Mouse (Mus musculus) megakaryocyte, embryonic 14.5 days (primary cell): ENCODE data around the gene Erich6b. TPM values are rescaled to one million over a fixed set of nuclear protein-coding genes. Genes with fewer than 3 reads are reported as not detected.

Experiments
- H3K27me3 ChIP-seq: replicated peaks from 2 replicates; pipeline ENCODE3; 2012; ENCODE audit warnings: inconsistent platforms
- H3K36me3 ChIP-seq: replicated peaks from 2 replicates; pipeline ENCODE3; 2012; ENCODE audit warnings: low read length, inconsistent platforms, mixed read lengths
- H3K4me1 ChIP-seq: 2 replicates; pipeline ENCODE4 v1.6.1; 2012; ENCODE audit warnings: inconsistent platforms
- H3K4me3 ChIP-seq: replicated peaks from 2 replicates; pipeline ENCODE3; 2012; ENCODE audit warnings: moderate library complexity, mild to moderate bottlenecking, inconsistent platforms
- H3K9me3 ChIP-seq: 2 replicates; pipeline ENCODE4 v1.6.1; 2012; ENCODE audit warnings: inconsistent platforms
- FLI1 ChIP-seq: IDR thresholded peaks from 2 replicates; pipeline ENCODE4 v1.6.1; 2012; ENCODE audit warnings: low read length, inconsistent platforms, mixed read lengths
- GATA1 ChIP-seq: IDR thresholded peaks from 3 replicates; pipeline ENCODE4 v1.6.1; 2012; ENCODE audit warnings: mixed read lengths, low read length, inconsistent platforms, borderline replicate concordance
- polyA plus RNA-seq: library from polyadenylated mRNA; stranded (reverse); fragments of >175 nt; gene quantifications from 2 replicates; pipeline ENCODE4 v1.2.3, GENCODE M21; 2012; ENCODE audit warnings: low replicate concordance; ENCODE audit not compliant: insufficient read depth

Gene Erich6b
- polyA plus RNA-seq, result not detected in 2 replicates

DNA sequence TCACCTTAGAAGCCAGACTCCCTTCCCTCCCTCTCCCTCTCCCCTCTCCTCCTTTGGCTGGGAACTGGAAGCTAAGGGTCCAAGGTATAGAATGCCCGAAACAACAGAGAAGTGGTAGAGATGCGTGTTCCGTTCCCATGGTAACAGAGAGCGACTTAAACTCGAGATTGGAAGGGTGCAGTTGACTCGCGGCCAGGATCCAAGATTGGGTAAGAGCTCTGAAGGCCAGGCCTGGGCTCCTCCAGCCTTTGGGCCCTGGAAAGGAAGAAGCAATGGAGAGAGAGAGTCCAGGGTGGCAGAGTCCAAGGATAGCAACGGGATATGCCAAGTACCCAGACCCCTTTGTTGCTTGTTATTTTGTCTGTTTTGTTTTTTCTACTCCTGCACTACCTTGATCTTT, at the start of gene Erich6b:
Erich6b (plus strand) TSS at position 180 of the 400 bp plus-strand sequence.
- Histone ChIP-seq H3K27me3 (peaks cover 7% of the 10 kb centered on the region), H3K4me3 (no peak within 1 kb of the TSS), H3K36me3 (no peaks in the 10 kb centered on the region), H3K9me3 (peaks cover 22% of the 10 kb centered on the region), H3K4me1 (no peaks in the 10 kb centered on the region)
- TF ChIP-seq GATA1, result no peak
- TF ChIP-seq FLI1, result no peak

DNA sequence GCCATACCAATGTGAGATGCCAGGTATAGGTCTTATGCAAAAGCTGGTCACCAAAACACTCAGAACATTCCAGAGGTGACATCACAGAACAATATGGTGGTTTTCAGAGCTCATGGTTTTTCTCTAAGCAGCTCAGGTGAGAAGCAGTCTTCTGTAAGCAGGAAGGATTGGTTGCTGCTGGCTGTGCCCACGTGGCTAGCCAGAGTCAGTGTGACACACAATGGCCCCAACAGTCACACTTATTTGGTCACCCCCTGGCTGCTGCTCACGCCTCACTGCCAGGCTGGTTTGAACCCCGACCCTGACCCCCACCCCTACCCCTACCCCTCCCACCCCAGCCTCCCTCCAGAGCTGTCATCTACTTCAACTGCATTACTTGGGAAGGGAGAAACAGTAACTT, 49.1 kb upstream of the Erich6b start, which contains the start of gene Spert:
Spert (minus strand) TSS at position 139 of the 400 bp plus-strand sequence.
- H3K27me3 ChIP-seq, result peaks cover 2% of the 10 kb centered on the region
- H3K4me3 ChIP-seq, result no peak within 1 kb of the TSS
- H3K9me3 ChIP-seq, result peaks cover 3% of the 10 kb centered on the region; the same call in 1 of the 2 replicates
- H3K4me1 ChIP-seq, result no peaks in the 10 kb centered on the region
- TF ChIP-seq FLI1 (no peak), GATA1 (no peak)
- no peaks in the 10 kb centered on the region for H3K36me3 ChIP-seq

DNA sequence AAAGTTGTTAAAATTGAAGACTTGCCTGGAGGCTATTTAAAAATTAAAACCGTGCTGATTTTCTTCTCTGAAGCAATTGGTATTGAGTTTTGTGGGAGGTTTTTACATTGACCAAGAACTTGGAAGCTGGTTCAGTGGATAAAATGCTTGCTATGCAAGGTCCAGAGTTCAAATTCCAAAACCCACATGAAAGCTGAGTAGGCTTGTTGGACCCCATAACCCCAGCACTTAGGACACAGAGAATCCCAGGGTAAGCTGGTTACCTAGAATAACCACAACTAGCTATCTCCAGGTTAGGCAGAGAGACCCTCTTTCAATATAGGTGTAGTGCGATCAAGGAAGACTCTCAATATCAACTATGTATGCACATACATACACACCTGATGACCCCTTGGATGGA, 32.9 kb upstream of the Erich6b start:
- Histone ChIP-seq H3K36me3 (no peaks in the 10 kb centered on the region), H3K4me3 (no peak overlapping the region), H3K4me1 (no peaks in the 10 kb centered on the region), H3K27me3 (peaks cover 2% of the 10 kb centered on the region), H3K9me3 (peaks cover 6% of the 10 kb centered on the region)
- TF ChIP-seq GATA1 (no peak), FLI1 (no peak)

DNA sequence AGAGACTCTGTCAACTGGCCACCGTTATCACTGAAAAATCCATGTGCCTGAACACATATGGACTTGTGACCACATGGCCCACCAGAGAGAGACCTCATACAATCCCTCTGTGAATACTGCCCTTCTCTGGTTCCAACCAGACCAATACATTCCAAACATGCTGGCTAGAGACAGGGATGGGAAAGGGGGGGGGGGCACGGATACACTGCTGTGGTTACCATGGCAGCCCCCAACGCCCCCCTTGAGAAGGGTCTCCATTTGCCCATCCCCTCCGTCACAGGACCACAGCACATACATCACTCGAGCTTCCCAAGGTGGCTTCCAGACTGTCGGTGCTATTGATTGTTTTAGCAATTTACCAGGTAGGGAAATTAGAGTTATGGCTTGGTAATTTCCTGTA, 25.7 kb upstream of the Erich6b start:
- TF ChIP-seq GATA1 (no peak), FLI1 (no peak)
- H3K4me1 ChIP-seq, result no peaks in the 10 kb centered on the region

DNA sequence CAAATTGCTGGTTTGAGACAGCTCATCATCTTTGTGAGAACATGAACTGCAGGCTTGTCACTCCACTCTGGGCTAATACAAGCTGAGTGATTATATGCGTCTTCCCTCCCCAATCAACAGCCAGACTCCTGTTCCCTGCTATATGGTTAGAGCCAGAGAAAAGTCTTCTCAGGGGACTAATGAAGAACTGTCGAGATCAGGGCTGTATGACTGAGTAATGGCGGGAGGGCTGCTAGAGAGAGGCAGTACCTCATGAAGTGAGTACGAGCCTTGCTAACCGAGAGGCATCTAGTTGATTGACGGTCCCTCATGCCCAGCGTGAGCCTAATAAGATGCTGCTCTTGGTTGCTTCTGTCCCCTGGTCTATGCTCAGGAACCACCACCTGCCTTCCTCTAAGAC, 19.1 kb upstream of the Erich6b start:
- no peak for TF ChIP-seq FLI1
- no peak for TF ChIP-seq GATA1
- Histone ChIP-seq H3K4me1 (no peaks in the 10 kb centered on the region), H3K27me3 (peaks cover 6% of the 10 kb centered on the region), H3K9me3 (no peaks in the 10 kb centered on the region), H3K36me3 (no peaks in the 10 kb centered on the region), H3K4me3 (no peak overlapping the region)

More for the DNA sequence above, 25.7 kb upstream of the Erich6b start:
- Histone ChIP-seq H3K4me3 (no peak overlapping the region), H3K27me3 (peaks cover 8% of the 10 kb centered on the region), H3K9me3 (no peaks in the 10 kb centered on the region), H3K36me3 (no peaks in the 10 kb centered on the region)

DNA sequence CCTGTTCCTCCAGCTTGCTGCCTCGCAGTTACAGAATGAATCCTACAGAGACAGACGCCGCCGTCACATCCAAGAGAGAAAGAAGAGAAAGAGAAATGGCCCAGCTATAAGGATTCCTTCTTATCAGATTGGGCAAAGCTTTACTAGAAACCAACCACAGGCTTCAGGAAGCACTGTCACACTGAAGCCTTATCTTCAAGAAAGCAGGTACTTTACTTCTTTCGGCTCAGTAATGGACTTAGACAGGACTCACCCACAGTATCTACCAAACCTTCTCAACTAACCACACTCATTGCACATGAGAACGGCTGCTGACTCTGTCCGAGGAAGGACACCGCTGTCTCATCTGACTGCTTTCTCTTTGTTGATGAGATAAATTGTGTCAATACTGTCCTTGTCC, 13.2 kb upstream of the Erich6b start:
- Histone ChIP-seq H3K4me3 (peak overlapping the region; percentile 68), H3K4me1 (0 out of 2 replicates have a peak, but pooled peaks cover 4% of the 10 kb centered on the region), H3K27me3 (peaks cover under 1% of the 10 kb centered on the region), H3K36me3 (no peaks in the 10 kb centered on the region), H3K9me3 (no peaks in the 10 kb centered on the region)
- no peak for TF ChIP-seq GATA1
- no peak for TF ChIP-seq FLI1

DNA sequence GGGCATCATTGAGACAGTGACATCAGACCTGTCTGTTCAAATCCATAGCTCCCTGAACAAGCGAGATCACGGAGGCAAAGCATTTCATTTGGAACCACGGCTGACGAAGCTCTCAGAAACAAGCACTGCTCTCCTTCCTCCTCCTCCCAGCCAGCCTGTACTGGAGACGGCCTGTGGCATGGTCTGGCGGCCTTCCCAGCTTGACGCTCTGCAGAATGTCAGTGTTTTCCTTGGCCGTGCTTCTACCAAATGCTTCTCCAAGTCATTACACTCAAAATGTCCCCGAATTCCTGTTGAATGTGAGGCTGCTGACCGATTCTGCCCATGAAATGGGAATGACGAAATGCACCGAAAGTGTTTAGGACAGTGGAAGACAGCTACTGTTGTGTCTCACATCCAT, 6.7 kb upstream of the Erich6b start:
- no peak for TF ChIP-seq GATA1
- no peak for TF ChIP-seq FLI1
- Histone ChIP-seq H3K4me1 (no peaks in the 10 kb centered on the region; the same call in 1 of the 2 replicates), H3K9me3 (no peaks in the 10 kb centered on the region), H3K36me3 (no peaks in the 10 kb centered on the region), H3K27me3 (peaks cover 9% of the 10 kb centered on the region), H3K4me3 (no peak overlapping the region)

DNA sequence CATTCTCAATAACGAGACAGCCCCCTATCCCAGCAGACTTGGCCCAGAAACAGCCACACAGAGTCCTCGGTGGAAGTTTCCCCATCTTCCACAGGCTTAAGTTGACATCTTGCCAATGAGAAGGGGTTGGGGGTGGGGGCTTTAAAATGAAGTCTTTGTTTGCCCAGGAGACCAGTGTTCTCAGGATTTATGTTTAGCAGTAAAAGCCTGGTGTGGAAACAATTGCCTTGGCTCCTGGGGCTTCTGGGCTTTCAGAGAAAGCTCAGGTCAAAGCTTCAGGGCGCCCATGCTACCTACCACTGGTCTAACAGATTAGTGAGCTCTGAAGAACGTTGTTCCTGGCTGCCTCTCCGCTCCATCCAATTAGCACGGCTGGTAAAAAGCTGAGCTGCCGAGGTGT, 6.0 kb upstream of the Erich6b start:
- no peak overlapping the region for H3K4me3 ChIP-seq
- no peaks in the 10 kb centered on the region for H3K9me3 ChIP-seq
- no peaks in the 10 kb centered on the region; the same call in 1 of the 2 replicates for H3K4me1 ChIP-seq
- no peaks in the 10 kb centered on the region for H3K36me3 ChIP-seq
- no peak for TF ChIP-seq GATA1
- TF ChIP-seq FLI1, result no peak
- peaks cover 9% of the 10 kb centered on the region for H3K27me3 ChIP-seq

DNA sequence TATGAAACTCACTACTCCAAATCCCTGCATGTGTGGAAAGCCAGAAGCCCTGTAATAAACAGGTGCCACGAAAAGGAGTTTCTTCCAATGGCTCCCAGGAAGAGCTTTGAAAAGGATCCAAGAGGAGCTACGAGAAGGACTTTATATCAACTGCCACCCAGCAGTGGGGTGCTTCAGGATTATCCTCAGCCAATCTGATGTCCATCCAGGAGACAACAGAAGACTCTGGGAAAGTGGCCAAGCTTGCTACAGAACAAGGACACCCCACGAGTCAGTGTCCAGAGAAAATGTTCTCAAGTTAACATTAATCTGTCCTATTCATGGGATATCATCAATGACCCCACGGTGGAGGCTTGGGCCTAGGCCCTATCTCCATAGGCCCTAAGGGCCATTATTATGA, 4.4 kb upstream of the Erich6b start:
- H3K4me3 ChIP-seq, result no peak overlapping the region
- H3K4me1 ChIP-seq, result no peaks in the 10 kb centered on the region; the same call in 1 of the 2 replicates
- peaks cover 4% of the 10 kb centered on the region; the same call in 1 of the 2 replicates for H3K9me3 ChIP-seq
- H3K36me3 ChIP-seq, result no peaks in the 10 kb centered on the region
- TF ChIP-seq FLI1 (no peak), GATA1 (no peak)
- H3K27me3 ChIP-seq, result peaks cover 9% of the 10 kb centered on the region

DNA sequence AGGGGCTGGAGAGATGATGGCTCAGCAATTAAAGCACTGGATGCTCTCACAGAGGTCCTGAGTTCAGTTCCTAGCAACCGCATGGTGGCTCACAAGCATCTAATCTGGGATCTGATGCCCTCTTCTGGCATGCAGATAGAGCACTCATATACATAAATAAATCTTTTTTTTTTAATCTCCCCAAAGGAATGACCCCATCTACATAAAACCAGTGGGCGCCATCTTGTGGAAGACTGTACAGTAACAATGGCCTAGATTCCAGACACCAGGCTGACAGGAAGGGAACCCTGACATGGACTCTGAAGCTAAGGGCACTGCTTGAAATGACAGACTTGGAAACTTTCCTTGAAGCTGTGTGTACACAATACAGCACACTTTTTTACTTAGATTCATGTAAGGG, 1.2 kb upstream of the Erich6b start:
- TF ChIP-seq GATA1, result no peak
- no peak for TF ChIP-seq FLI1
- no peak overlapping the region for H3K4me3 ChIP-seq
- H3K4me1 ChIP-seq, result no peaks in the 10 kb centered on the region
- H3K36me3 ChIP-seq, result no peaks in the 10 kb centered on the region
- H3K9me3 ChIP-seq, result peaks cover 22% of the 10 kb centered on the region
- H3K27me3 ChIP-seq, result peaks cover 3% of the 10 kb centered on the region
